Mouse (Mus musculus) intestine, embryonic 14.5 days (tissue): ENCODE measurements around the gene Tbc1d2. TPM values are rescaled to one million over a fixed set of nuclear protein-coding genes. Genes with fewer than 3 reads are reported as not detected.
A peak's percentile ranks its signal among the peaks of the same experiment; 100 is the strongest.
"Not testable (repeated sequence)": the region's sequence is repeated elsewhere in the genome, so short reads cannot be mapped to it uniquely, and the experiment has no call there.

ENCODE experiments used
- ATAC-seq: fragments of 200-750 bp; cut with Nextera tagmentation; replicated peaks from 2 replicates; pipeline ENCODE4 v1.8.0; 2017; ENCODE audit warnings: low read depth, moderate number of reproducible peaks, moderate TSS enrichment, moderate library complexity; ENCODE audit not compliant: low FRiP score, low TSS enrichment
- DNase-seq: peaks from one replicate; pipeline ENCODE4 v3.0.0-alpha.2; 2018; ENCODE audit warnings: low spot score
- H3K27ac ChIP-seq: fragments of 300-500 bp; sonication (generic); 2 replicates; pipeline ENCODE4 v1.5.1; 2014; ENCODE audit warnings: low read depth, mild to moderate bottlenecking, control low read depth
- H3K27me3 ChIP-seq: fragments of 300-500 bp; sonication (generic); replicated peaks from 2 replicates; pipeline ENCODE4 v1.6.1; 2014; ENCODE audit warnings: low read length, control low read depth; ENCODE audit not compliant: control insufficient read depth, insufficient read depth
- H3K36me3 ChIP-seq: fragments of 300-500 bp; sonication (generic); 2 replicates; pipeline ENCODE4 v1.6.1; 2014; ENCODE audit warnings: low read length, control low read depth; ENCODE audit not compliant: control insufficient read depth, insufficient read depth
- H3K4me1 ChIP-seq: fragments of 300-500 bp; sonication (generic); replicated peaks from 2 replicates; pipeline ENCODE4 v1.6.1; 2014; ENCODE audit warnings: low read length, control low read depth, mixed read lengths; ENCODE audit not compliant: control insufficient read depth, insufficient read depth
- H3K4me2 ChIP-seq: fragments of 300-500 bp; sonication (generic); 2 replicates; pipeline ENCODE4 v1.6.1; 2014; ENCODE audit warnings: low read length
- H3K4me3 ChIP-seq: fragments of 300-500 bp; sonication (generic); 2 replicates; pipeline ENCODE4 v1.5.1; 2014; ENCODE audit warnings: low read depth, low read length, control low read depth, mixed read lengths
- H3K9ac ChIP-seq: fragments of 300-500 bp; sonication (generic); 2 replicates; pipeline ENCODE4 v1.6.1; 2014; ENCODE audit warnings: mild to moderate bottlenecking, low read length
- H3K9me3 ChIP-seq: fragments of 300-500 bp; sonication (generic); 2 replicates; pipeline ENCODE4 v1.6.1; 2016; ENCODE audit warnings: low read length, control low read depth; ENCODE audit not compliant: control insufficient read depth
- WGBS: fragments of 180-500 bp; shearing (Covaris S2); extraction: QIAGEN DNeasy Blood & Tissue Kit; methylation state at CpG from one replicate; pipeline ENCODE4 v1.1.7; 2014; 5-methylcytosine and 5-hydroxymethylcytosine counted together
- polyA plus RNA-seq: library from polyadenylated mRNA; unstranded; fragments of >200 nt; fragmentation: Nextera tagmentation; extraction: Ambion mirVana; gene quantifications from 2 replicates; pipeline ENCODE4 v1.2.1, GENCODE M21; 2014

Gene Tbc1d2
- polyA plus RNA-seq, 1 experiment from 2014 or later = 4.8 TPM

GRCm38 (mm10) chr4:46635702-46636430, 14.1 kb downstream of the Tbc1d2 start:
- Histone ChIP-seq H3K9me3 (no peaks in the 10 kb centered on the region), H3K4me3 (no peak overlapping the region), H3K27ac (no peak overlapping the region), H3K27me3 (no peaks in the 10 kb centered on the region), H3K4me2 (no peak overlapping the region), H3K9ac (no peak overlapping the region), H3K36me3 (no peaks in the 10 kb centered on the region), H3K4me1 (no peaks in the 10 kb centered on the region)
- 81% methylated on average over 16 of the region's 16 CpGs for WGBS
- DNase-seq = no peak
- ATAC-seq = no peak

DNA sequence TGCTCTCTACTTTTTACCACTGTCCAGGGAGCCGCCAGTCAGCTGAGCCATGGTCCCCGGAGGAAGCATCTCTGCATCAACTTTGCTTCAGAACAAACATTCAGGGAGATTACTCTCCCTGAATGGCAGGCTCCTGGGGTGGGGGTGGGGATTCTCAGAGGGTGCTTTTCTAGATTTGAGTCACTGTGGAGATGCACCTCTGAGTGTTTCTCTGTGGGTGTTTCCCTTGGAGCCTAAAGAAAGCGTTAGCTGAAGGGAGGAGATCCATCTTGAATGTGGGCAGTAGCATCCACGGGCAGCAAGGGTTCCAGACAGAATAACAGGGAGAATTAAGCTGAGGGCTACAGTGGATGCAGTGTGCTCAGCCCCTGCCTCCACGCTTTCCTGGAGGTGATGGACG, 15.1 kb downstream of the Tbc1d2 start:
- H3K27ac ChIP-seq = no peak overlapping the region
- H3K9me3 ChIP-seq = no peaks in the 10 kb centered on the region
- DNase-seq (no peak), ATAC-seq (no peak)
- H3K36me3 ChIP-seq = no peaks in the 10 kb centered on the region
- H3K4me1 ChIP-seq = 0 out of 2 replicates have a peak, but pooled peaks cover 2% of the 10 kb centered on the region
- WGBS = 53% methylated on average over 6 of the region's 6 CpGs
- no peaks in the 10 kb centered on the region for H3K27me3 ChIP-seq
- no peak overlapping the region for H3K4me3 ChIP-seq
- no peak overlapping the region for H3K9ac ChIP-seq
- H3K4me2 ChIP-seq = no peak overlapping the region

DNA sequence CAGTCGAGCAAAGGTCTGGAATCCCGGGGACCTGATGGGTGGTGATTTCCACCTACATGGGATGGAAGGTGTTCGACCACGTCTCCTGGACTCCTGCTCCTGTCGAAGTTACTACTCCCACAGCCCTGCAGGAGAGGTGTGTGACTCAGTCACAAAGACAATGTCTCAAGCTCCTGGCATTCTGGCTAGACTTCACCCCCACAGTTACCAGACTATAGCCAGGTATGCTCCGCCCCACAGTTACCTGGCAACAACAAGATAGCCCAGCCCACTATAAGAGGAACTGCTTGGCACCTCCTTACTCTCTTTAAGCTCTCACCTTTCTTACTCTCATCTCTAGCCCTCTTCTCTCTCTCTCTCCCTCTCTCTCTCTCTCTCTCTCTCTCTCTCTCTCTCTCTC, 16.4 kb downstream of the Tbc1d2 start:
- not testable (repeated sequence) for H3K4me2 ChIP-seq, H3K9ac ChIP-seq, ATAC-seq, H3K9me3 ChIP-seq, H3K36me3 ChIP-seq, H3K4me3 ChIP-seq, H3K27me3 ChIP-seq, DNase-seq, H3K27ac ChIP-seq
- 58% methylated on average over 6 of the region's 6 CpGs for WGBS
- H3K4me1 ChIP-seq = peaks cover 12% of the 10 kb centered on the region; the same call in 1 of the 2 replicates

DNA sequence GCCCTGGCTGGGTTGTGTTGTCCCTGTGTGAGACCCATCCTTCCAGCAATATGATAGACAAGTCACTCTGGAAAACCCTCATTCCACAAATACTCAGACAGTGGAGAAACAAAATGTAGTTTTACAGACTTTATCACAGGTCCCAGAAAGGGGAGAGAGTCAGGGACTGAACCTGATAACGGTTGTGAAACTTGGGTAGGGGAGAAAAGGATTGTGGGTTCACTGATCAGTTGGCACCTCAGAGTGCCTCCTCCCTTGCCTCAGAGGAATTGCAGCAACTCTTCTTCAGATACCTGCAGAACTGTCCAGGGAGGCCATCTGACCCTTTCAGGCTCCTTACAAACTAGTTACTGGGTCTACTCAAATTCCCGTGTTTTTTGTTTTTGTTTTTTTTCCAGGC, 17.5 kb downstream of the Tbc1d2 start:
- no peak overlapping the region for H3K27ac ChIP-seq
- H3K27me3 ChIP-seq = no peaks in the 10 kb centered on the region
- no peak overlapping the region for H3K4me3 ChIP-seq
- H3K36me3 ChIP-seq = no peaks in the 10 kb centered on the region
- 63% methylated on average over 2 of the region's 2 CpGs for whole genome bisulfite sequencing
- H3K9ac ChIP-seq = no peak overlapping the region
- no peaks in the 10 kb centered on the region for H3K9me3 ChIP-seq
- H3K4me2 ChIP-seq = no peak overlapping the region
- no peak for ATAC-seq
- no peak for DNase-seq
- H3K4me1 ChIP-seq = peaks cover 12% of the 10 kb centered on the region; the same call in 1 of the 2 replicates

DNA sequence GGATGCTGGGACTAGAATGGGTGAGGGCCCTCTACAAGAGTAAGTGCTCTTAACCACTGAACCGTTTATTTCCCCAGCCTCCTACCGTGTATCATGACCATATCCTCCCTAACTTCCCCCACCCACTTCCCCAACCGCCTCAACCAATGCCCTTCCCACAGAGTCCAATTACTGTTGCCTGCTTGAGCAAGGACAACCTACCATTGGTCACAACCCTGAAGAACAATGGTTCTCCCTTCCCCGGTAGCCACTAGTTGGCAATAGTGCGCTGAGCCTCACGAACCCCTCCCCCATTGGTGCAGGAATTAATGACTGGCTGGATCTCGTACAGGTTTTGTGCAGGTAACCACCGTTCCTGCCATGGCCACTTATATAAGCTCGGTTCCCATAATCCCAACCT, 19.6 kb downstream of the Tbc1d2 start:
- Histone ChIP-seq H3K27me3 (no peaks in the 10 kb centered on the region), H3K27ac (no peak overlapping the region), H3K4me3 (no peak overlapping the region), H3K36me3 (no peaks in the 10 kb centered on the region), H3K4me1 (peaks cover 12% of the 10 kb centered on the region; the same call in 1 of the 2 replicates), H3K4me2 (no peak overlapping the region), H3K9ac (no peak overlapping the region), H3K9me3 (no peaks in the 10 kb centered on the region)
- DNase-seq = no peak
- no peak for ATAC-seq
- 64% methylated on average over 9 of the region's 9 CpGs for WGBS

- Histone ChIP-seq H3K9ac (0 out of 2 replicates have a peak overlapping the region, but pooled peaks have one; percentile 7), H3K4me1 (peaks cover 12% of the 10 kb centered on the region; the same call in 1 of the 2 replicates), H3K4me3 (no peak overlapping the region), H3K9me3 (no peaks in the 10 kb centered on the region), H3K36me3 (no peaks in the 10 kb centered on the region), H3K4me2 (0 out of 2 replicates have a peak overlapping the region, but pooled peaks have one; percentile 15), H3K27ac (0 out of 2 replicates have a peak overlapping the region, but pooled peaks have one; percentile 27), H3K27me3 (no peaks in the 10 kb centered on the region)
- WGBS = 23% methylated on average over 9 of the region's 9 CpGs
- ATAC-seq (peak; percentile 67), DNase-seq (peak; percentile 79)
These were observed 21.1 kb downstream of the Tbc1d2 start for GRCm38 (mm10) chr4:46628873-46629272.

DNA sequence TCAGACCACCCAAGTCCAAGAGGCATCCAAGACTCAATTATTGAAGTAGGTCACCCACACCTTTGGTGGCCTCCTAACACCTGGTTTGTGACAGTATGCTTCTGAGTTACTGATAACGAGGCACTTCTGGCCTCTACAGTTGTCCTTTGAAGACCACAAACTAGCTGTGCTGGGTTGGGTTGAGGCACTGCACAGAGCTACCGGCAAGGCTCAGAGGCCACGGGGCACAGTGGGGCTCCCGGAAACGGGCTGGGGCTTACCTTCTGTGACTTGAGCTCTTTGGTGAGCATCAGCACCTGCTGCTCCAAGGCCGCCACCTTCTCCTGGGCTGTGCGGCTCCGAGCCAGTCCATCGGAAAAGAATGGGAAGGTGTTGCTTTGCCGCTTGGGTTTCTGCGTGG, 21.9 kb downstream of the Tbc1d2 start:
- DNase-seq (no peak), ATAC-seq (no peak)
- H3K36me3 ChIP-seq = no peaks in the 10 kb centered on the region
- no peaks in the 10 kb centered on the region for H3K27me3 ChIP-seq
- 0 out of 2 replicates have a peak overlapping the region, but pooled peaks have one; percentile 33 for H3K27ac ChIP-seq
- no peak overlapping the region for H3K9ac ChIP-seq
- H3K9me3 ChIP-seq = no peaks in the 10 kb centered on the region
- H3K4me3 ChIP-seq = no peak overlapping the region
- 74% methylated on average over 11 of the region's 11 CpGs for WGBS
- H3K4me2 ChIP-seq = no peak overlapping the region
- H3K4me1 ChIP-seq = peaks cover 12% of the 10 kb centered on the region; the same call in 1 of the 2 replicates

GRCm38 (mm10) chr4:46625101-46625500, 24.9 kb downstream of the Tbc1d2 start:
- H3K9ac ChIP-seq = no peak overlapping the region
- H3K4me1 ChIP-seq = peaks cover 12% of the 10 kb centered on the region; the same call in 1 of the 2 replicates
- H3K4me3 ChIP-seq = no peak overlapping the region
- H3K9me3 ChIP-seq = no peaks in the 10 kb centered on the region
- no peak overlapping the region for H3K4me2 ChIP-seq
- H3K27ac ChIP-seq = no peak overlapping the region
- 86% methylated on average over 10 of the region's 10 CpGs for WGBS
- ATAC-seq (no peak), DNase-seq (no peak)
- no peaks in the 10 kb centered on the region for H3K36me3 ChIP-seq
- H3K27me3 ChIP-seq = 0 out of 2 replicates have a peak, but pooled peaks cover 4% of the 10 kb centered on the region

DNA sequence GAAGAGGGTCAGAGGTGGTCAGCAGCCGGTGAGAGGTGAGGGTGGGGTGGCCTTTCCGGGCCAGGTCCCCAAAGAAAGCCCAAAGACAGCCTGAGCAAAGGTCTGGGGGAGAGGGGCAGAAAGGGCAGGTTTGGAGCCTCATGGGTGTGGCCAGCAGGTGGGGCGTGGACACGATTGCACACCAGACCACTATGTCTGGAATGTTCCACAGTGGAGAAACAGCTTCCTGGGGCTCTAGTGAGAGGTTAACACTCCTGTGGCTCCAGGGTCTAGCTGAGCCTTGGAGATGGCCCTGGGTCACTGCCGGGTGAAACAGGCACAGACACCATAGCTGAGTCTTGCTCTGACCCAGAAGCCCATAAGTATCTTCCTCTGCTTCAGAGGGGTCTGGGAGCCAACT, 27.0 kb downstream of the Tbc1d2 start:
- Histone ChIP-seq H3K27me3 (0 out of 2 replicates have a peak, but pooled peaks cover 5% of the 10 kb centered on the region), H3K9ac (no peak overlapping the region), H3K9me3 (no peaks in the 10 kb centered on the region), H3K4me1 (no peaks in the 10 kb centered on the region), H3K4me3 (no peak overlapping the region), H3K27ac (no peak overlapping the region), H3K4me2 (no peak overlapping the region), H3K36me3 (no peaks in the 10 kb centered on the region)
- 64% methylated on average over 5 of the region's 5 CpGs for WGBS
- DNase-seq (no peak), ATAC-seq (no peak)
